Mouse (Mus musculus) ES-Bruce4 (cell line): ENCODE data around the gene Ak8. TPM values are rescaled to one million over a fixed set of nuclear protein-coding genes. Genes with fewer than 3 reads are reported as not detected.

Experiments
- H3K27ac ChIP-seq: 2 replicates; pipeline ENCODE4 v1.5.1; 2012; ENCODE audit warnings: low read length, inconsistent platforms; ENCODE audit not compliant: insufficient read depth
- H3K27me3 ChIP-seq: 2 replicates; pipeline ENCODE4 v1.6.1; 2012; ENCODE audit warnings: mild to moderate bottlenecking, low read length, inconsistent platforms; ENCODE audit not compliant: control insufficient read depth, poor library complexity, insufficient read depth, severe bottlenecking
- H3K36me3 ChIP-seq: 2 replicates; pipeline ENCODE4 v1.6.1; 2012; ENCODE audit warnings: inconsistent platforms, mild to moderate bottlenecking, low read length, moderate library complexity; ENCODE audit not compliant: control insufficient read depth, poor library complexity, insufficient read depth, severe bottlenecking
- H3K4me1 ChIP-seq: one replicate; pipeline ENCODE4 v1.8.1; 2011; ENCODE audit warnings: low read length; ENCODE audit not compliant: control insufficient read depth, insufficient read depth
- H3K4me3 ChIP-seq: 2 replicates; pipeline ENCODE4 v1.5.1; 2011; ENCODE audit warnings: low read depth, mild to moderate bottlenecking, low read length
- H3K9ac ChIP-seq: 2 replicates; pipeline ENCODE4 v1.6.1; 2012; ENCODE audit warnings: low read depth, mild to moderate bottlenecking, inconsistent platforms; ENCODE audit not compliant: poor library complexity, severe bottlenecking
- H3K9me3 ChIP-seq: replicated peaks from 2 replicates; pipeline ENCODE4 v1.6.1; 2012; ENCODE audit warnings: mild to moderate bottlenecking, low read length, inconsistent platforms; ENCODE audit not compliant: control insufficient read depth, poor library complexity, insufficient read depth, severe bottlenecking
- CTCF ChIP-seq: IDR thresholded peaks from one replicate; pipeline ENCODE4 v1.8.1; 2011; ENCODE audit warnings: low read depth, low read length
- EP300 ChIP-seq: IDR thresholded peaks from 2 replicates; pipeline ENCODE4 v1.6.1; 2011; ENCODE audit warnings: low read depth, low read length; ENCODE audit not compliant: insufficient read depth
- POLR2A ChIP-seq: IDR thresholded peaks from one replicate; pipeline ENCODE4 v1.8.1; 2011; ENCODE audit warnings: low read length; ENCODE audit not compliant: insufficient read depth
- polyA plus RNA-seq: library from polyadenylated mRNA; stranded (reverse); fragments of >200 nt; gene quantifications from 2 replicates; pipeline ENCODE4 v1.2.4, GENCODE M21; 2011; ENCODE audit warnings: low read depth; ENCODE audit not compliant: missing spikeins, insufficient read depth, insufficient read length

The Ak8 gene
- polyA plus RNA-seq, 1 experiment = 3.3 TPM

DNA sequence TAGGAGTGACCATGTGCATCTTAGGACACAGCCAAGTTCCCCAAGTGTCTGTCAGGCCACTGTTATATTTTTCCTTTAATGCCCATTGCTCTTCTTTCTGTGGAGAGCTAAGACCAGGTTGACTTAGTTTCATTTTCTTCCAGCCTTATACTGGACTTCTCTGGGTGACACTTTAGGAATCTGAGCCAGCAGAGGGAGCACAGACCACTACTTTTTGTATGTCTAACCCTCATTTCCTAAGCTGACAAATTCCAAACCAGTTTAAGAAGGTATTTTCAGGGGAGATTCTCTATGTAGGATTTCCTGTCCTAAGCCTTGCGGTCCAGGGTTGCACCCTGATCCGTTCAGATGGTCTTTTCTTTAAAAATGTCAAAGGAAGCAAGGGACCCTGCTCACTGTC, 155.8 kb downstream of the Ak8 start:
- Histone ChIP-seq H3K9me3 (no peaks in the 10 kb centered on the region), H3K36me3 (peaks cover 39% of the 10 kb centered on the region), H3K9ac (no peak overlapping the region), H3K27ac (no peak overlapping the region), H3K27me3 (no peaks in the 10 kb centered on the region), H3K4me1 (no peaks in the 10 kb centered on the region), H3K4me3 (no peak overlapping the region)
- no peak for TF ChIP-seq POLR2A
- no peak for TF ChIP-seq CTCF
- no peak for TF ChIP-seq EP300

- H3K4me3 ChIP-seq = no peak overlapping the region
- no peak overlapping the region for H3K27ac ChIP-seq
- H3K27me3 ChIP-seq = no peaks in the 10 kb centered on the region
- peaks cover 50% of the 10 kb centered on the region for H3K36me3 ChIP-seq
- H3K4me1 ChIP-seq = no peaks in the 10 kb centered on the region
- H3K9me3 ChIP-seq = no peaks in the 10 kb centered on the region
- TF ChIP-seq POLR2A = no peak
- TF ChIP-seq CTCF = no peak
- no peak for TF ChIP-seq EP300
- no peak overlapping the region for H3K9ac ChIP-seq
Measured at GRCm38 (mm10) chr2:28859303-28859702, 159.3 kb downstream of the Ak8 start.

- Histone ChIP-seq H3K27ac (no peak overlapping the region), H3K27me3 (no peaks in the 10 kb centered on the region), H3K9me3 (no peaks in the 10 kb centered on the region), H3K36me3 (peaks cover 49% of the 10 kb centered on the region), H3K4me3 (no peak overlapping the region), H3K9ac (no peak overlapping the region), H3K4me1 (no peaks in the 10 kb centered on the region)
- no peak for TF ChIP-seq POLR2A
- TF ChIP-seq CTCF = no peak
- no peak for TF ChIP-seq EP300
Measured at GRCm38 (mm10) chr2:28860678-28861423, 160.9 kb downstream of the Ak8 start.

Other genes with a start within 250 kb of the Ak8 start
- 34.9 and 41.9 TPM in 2 replicates for gene 1700007K13Rik, start 233.8 kb upstream of the Ak8 start, polyA plus RNA-seq
- 68.4 and 74.6 TPM in 2 replicates for gene Mrps2, start 232.1 kb upstream of the Ak8 start, polyA plus RNA-seq
- gene Gbgt1, start 203.3 kb upstream of the Ak8 start, polyA plus RNA-seq = 2.1 and 2.8 TPM in 2 replicates
- gene Gm10134, start 194.1 kb upstream of the Ak8 start, polyA plus RNA-seq = 2.8 TPM in 1 of 2 replicates, not detected in the other
- 49.2 and 50.4 TPM in 2 replicates for gene Ralgds, start 187.0 kb upstream of the Ak8 start, polyA plus RNA-seq
- gene Cel, start 136.8 kb upstream of the Ak8 start, polyA plus RNA-seq = not detected in 2 replicates
- 29.0 TPM in 2 replicates for gene Gtf3c5, start 116.4 kb upstream of the Ak8 start, polyA plus RNA-seq
- 0.49 and 0.76 TPM in 2 replicates for gene Gfi1b, start 78.2 kb upstream of the Ak8 start, polyA plus RNA-seq
- 26.9 and 32.5 TPM in 2 replicates for gene Tsc1, start 58.9 kb upstream of the Ak8 start, polyA plus RNA-seq
- 1.1 TPM in 1 of 2 replicates, not detected in the other for gene Spaca9, start 437 bp upstream of the Ak8 start, polyA plus RNA-seq
- gene Gtf3c4, start 140.2 kb downstream of the Ak8 start, polyA plus RNA-seq = 29.0 and 33.9 TPM in 2 replicates
- 18.6 and 27.0 TPM in 2 replicates for gene Ddx31, start 140.2 kb downstream of the Ak8 start, polyA plus RNA-seq
- 0.56 TPM in 1 of 2 replicates, not detected in the other for gene Barhl1, start 216.5 kb downstream of the Ak8 start, polyA plus RNA-seq